Mouse (Mus musculus) kidney, embryonic 15.5 days (tissue): ENCODE data around the gene Lrrc58. TPM values are rescaled to one million over a fixed set of nuclear protein-coding genes. Genes with fewer than 3 reads are reported as not detected.

Source experiments
- ATAC-seq: fragments of 200-750 bp; cut with Nextera tagmentation; replicated peaks from 2 replicates; pipeline ENCODE4 v1.8.0; 2017; ENCODE audit warnings: moderate TSS enrichment; ENCODE audit not compliant: low FRiP score
- H3K27ac ChIP-seq: fragments of 300-500 bp; sonication (generic); 2 replicates; pipeline ENCODE4 v1.5.1; 2015; ENCODE audit warnings: mild to moderate bottlenecking, inconsistent platforms
- H3K27me3 ChIP-seq: fragments of 300-500 bp; sonication (generic); 2 replicates; pipeline ENCODE4 v1.6.1; 2015; ENCODE audit warnings: inconsistent platforms
- H3K36me3 ChIP-seq: fragments of 300-500 bp; sonication (generic); 2 replicates; pipeline ENCODE4 v1.6.1; 2015; ENCODE audit warnings: inconsistent platforms
- H3K4me1 ChIP-seq: fragments of 300-500 bp; sonication (generic); 2 replicates; pipeline ENCODE4 v1.6.1; 2015; ENCODE audit warnings: inconsistent platforms
- H3K4me2 ChIP-seq: fragments of 300-500 bp; sonication (generic); 2 replicates; pipeline ENCODE4 v1.6.1; 2015; ENCODE audit warnings: moderate library complexity, mild to moderate bottlenecking, inconsistent platforms
- H3K4me3 ChIP-seq: fragments of 300-500 bp; sonication (generic); replicated peaks from 2 replicates; pipeline ENCODE4 v1.5.1; 2015; ENCODE audit warnings: mild to moderate bottlenecking, inconsistent platforms
- H3K9ac ChIP-seq: fragments of 300-500 bp; sonication (generic); 2 replicates; pipeline ENCODE4 v1.6.1; 2015; ENCODE audit warnings: mild to moderate bottlenecking, inconsistent platforms
- H3K9me3 ChIP-seq: fragments of 300-500 bp; sonication (generic); replicated peaks from 2 replicates; pipeline ENCODE4 v1.6.1; 2016; ENCODE audit warnings: inconsistent platforms
- WGBS: fragments of 180-500 bp; shearing (Covaris S2); methylation state at CpG from one replicate; pipeline ENCODE4 v1.1.7; 2015; ENCODE audit warnings: mixed read lengths; 5-methylcytosine and 5-hydroxymethylcytosine counted together
- polyA plus RNA-seq: library from polyadenylated mRNA; unstranded; fragments of >200 nt; fragmentation: Nextera tagmentation; extraction: Ambion mirVana; gene quantifications from 2 replicates; pipeline ENCODE4 v1.2.1, GENCODE M21; 2015

Gene Lrrc58
- polyA plus RNA-seq, 1 experiment from 2014 or later: 65.6 TPM

- Histone ChIP-seq H3K27me3 (no peaks in the 10 kb centered on the region), H3K9me3 (no peaks in the 10 kb centered on the region), H3K9ac (no peak overlapping the region), H3K4me2 (peak overlapping the region; percentile 32; the same call in 1 of the 2 replicates), H3K36me3 (no peaks in the 10 kb centered on the region), H3K4me1 (peaks cover 27% of the 10 kb centered on the region), H3K4me3 (no peak overlapping the region), H3K27ac (peak overlapping the region; percentile 76)
- 18% methylated on average over 2 of the region's 2 CpGs for WGBS
- ATAC-seq: peak; percentile 80
Observed at GRCm38 (mm10) chr16:37899357-37899756, 31.2 kb downstream of the Lrrc58 start.

DNA sequence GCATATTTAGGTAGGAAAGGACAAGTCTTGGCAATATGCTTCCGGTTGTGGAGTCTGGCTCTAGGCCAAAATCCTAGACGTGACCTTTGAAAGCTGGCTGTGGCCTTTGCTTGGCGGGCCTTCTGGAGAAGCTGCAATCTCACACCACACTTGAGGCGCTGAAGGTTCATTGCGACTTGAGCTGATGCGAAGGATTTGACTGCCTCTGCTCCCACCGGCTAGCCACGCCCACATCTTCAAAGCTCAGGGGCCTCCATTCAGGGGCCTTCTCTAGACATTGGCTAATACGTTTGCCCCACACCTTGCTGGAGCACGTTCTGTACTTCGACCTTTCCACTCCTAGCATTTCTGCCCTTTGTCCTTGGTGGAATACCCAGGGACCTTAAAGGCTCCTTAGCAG, 33.1 kb downstream of the Lrrc58 start:
- H3K4me2 ChIP-seq: no peak overlapping the region
- peaks cover 27% of the 10 kb centered on the region for H3K4me1 ChIP-seq
- ATAC-seq: peak; percentile 22; the same call in 1 of the 2 replicates
- H3K27me3 ChIP-seq: no peaks in the 10 kb centered on the region
- 37% methylated on average over 11 of the region's 11 CpGs for WGBS
- no peak overlapping the region for H3K9ac ChIP-seq
- H3K36me3 ChIP-seq: no peaks in the 10 kb centered on the region
- H3K9me3 ChIP-seq: no peaks in the 10 kb centered on the region
- H3K4me3 ChIP-seq: no peak overlapping the region
- H3K27ac ChIP-seq: no peak overlapping the region

DNA sequence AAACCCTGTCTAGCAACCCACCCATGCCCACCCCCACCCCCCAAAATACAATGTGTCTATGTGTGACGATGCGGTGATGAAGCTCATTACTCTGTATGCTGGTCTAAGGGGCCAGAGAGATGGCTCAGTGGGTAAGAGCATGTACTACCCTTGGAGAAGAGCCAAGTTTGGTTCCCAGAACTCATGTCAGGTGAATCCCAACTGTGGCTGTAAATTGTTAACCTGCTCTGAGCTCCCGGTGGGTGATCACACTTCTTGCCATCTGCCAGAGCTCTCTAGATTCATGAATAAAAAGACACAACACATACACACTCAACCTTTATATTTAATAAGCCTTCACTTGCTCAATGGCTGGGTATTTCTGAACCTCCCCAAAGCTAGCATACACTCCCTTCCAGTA, 38.3 kb downstream of the Lrrc58 start:
- Histone ChIP-seq H3K27ac (no peak overlapping the region), H3K9ac (no peak overlapping the region), H3K4me3 (no peak overlapping the region), H3K4me1 (no peaks in the 10 kb centered on the region), H3K9me3 (no peaks in the 10 kb centered on the region), H3K4me2 (no peak overlapping the region), H3K27me3 (no peaks in the 10 kb centered on the region), H3K36me3 (no peaks in the 10 kb centered on the region)
- 88% methylated on average over 3 of the region's 3 CpGs for WGBS
- no peak for ATAC-seq

DNA sequence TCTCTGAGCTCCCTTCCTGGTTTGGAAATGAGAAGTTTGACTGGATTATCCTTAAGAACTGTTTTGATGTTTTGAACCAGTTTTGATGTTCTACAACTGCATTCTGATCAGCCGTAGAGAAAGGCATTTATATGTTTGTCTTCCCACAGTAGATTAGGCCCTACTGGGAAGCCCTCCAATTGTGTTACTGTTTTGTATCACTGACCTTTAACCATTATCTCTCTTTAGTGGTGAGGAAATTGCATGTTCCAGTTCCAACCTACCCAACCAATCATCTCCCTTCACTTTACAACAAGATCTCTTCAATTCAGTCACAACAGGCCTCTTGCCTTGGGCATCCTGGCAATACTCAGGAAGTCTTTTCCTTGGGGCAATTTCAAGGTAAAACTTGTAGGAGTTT, 42.9 kb downstream of the Lrrc58 start:
- H3K36me3 ChIP-seq: no peaks in the 10 kb centered on the region
- WGBS: 81% methylated on average over 1 of the region's 1 CpGs
- ATAC-seq: no peak

DNA sequence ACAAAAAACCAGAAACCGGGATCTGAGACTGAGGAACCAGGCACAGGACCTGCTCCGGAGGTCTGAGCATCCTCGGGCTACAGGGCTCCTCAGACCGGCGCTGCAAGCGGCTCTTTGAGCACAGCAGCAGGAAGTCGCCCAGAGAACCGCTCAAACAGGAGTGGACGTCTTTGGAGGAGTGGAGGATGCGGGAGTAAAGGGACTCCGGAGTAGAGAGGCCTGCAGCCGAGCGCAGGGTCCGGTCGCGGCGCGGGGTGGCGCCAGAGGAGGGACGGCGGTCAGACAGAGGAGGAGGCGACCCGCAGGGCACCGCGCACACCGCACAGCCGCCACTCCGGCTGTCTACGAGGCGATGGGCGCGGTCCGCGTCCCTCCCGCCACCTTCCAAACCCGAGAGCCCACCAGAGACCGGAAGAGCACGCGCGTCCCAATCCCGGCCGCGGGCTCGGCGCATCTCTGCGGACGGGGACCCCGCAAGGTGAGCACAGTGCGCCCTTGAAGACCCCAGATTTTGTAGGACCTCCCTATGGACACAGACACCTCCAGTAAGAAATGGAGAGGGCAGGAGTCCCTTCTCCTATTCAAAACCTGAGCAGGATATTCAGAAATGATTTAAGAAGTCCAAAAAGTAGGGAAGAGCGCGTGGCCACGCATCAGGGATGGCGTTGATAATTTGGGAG, 48.1 kb downstream of the Lrrc58 start, which contains the start of gene Gpr156:
Gene Gpr156, plus strand, starts transcription at position 359 of the 680 bp plus-strand sequence.
- H3K27me3 ChIP-seq: peaks cover 20% of the 10 kb centered on the region
- H3K9me3 ChIP-seq: no peaks in the 10 kb centered on the region
- WGBS: 3% methylated on average over 52 of the region's 53 CpGs
- H3K36me3 ChIP-seq: no peaks in the 10 kb centered on the region
- peaks cover 10% of the 10 kb centered on the region for H3K4me1 ChIP-seq
- peak within 1 kb of the TSS; percentile 52 for H3K9ac ChIP-seq
- ATAC-seq: peak; percentile 87
- peak within 1 kb of the TSS; percentile 57 for H3K4me3 ChIP-seq
- H3K4me2 ChIP-seq: peak within 1 kb of the TSS; percentile 96
- no peak within 1 kb of the TSS for H3K27ac ChIP-seq

More for the DNA sequence above, 42.9 kb downstream of the Lrrc58 start:
- Histone ChIP-seq H3K4me1 (peaks cover 2% of the 10 kb centered on the region), H3K27ac (no peak overlapping the region), H3K4me2 (no peak overlapping the region), H3K9me3 (no peaks in the 10 kb centered on the region), H3K9ac (no peak overlapping the region), H3K27me3 (peaks cover 8% of the 10 kb centered on the region; the same call in 1 of the 2 replicates), H3K4me3 (no peak overlapping the region)

- Histone ChIP-seq H3K27ac (no peak overlapping the region), H3K9me3 (no peaks in the 10 kb centered on the region), H3K4me1 (peaks cover 10% of the 10 kb centered on the region), H3K9ac (no peak overlapping the region; the same call in 1 of the 2 replicates), H3K4me3 (peak overlapping the region; percentile 57), H3K36me3 (no peaks in the 10 kb centered on the region), H3K4me2 (peak overlapping the region; percentile 96), H3K27me3 (peaks cover 20% of the 10 kb centered on the region)
- WGBS: 15% methylated on average over 7 of the region's 7 CpGs
- peak; percentile 49; the same call in 1 of the 2 replicates for ATAC-seq
Observed at GRCm38 (mm10) chr16:37916818-37917201, 48.6 kb downstream of the Lrrc58 start.

DNA sequence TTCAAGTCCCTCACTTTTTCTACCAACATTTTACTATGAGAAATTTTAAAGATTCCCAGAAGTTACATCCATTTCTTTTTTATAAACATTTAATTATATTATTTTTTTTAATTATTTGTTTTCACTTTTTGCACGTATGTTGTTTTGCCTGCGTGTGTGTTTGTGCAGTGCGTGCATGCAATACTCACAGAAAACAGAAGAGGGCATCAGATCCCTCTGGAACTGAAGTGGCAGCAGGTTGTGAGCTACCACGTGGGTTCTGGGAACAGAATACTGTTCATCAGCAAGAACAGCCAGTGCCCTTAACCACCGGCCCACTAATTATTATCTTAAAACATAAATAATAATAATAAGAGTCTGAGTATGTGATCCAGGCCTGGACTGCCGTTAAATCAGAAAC, 50.8 kb downstream of the Lrrc58 start:
- WGBS: 90% methylated on average over 6 of the region's 6 CpGs
- no peak overlapping the region for H3K27ac ChIP-seq
- no peak overlapping the region for H3K4me2 ChIP-seq
- H3K36me3 ChIP-seq: no peaks in the 10 kb centered on the region
- ATAC-seq: no peak
- no peak overlapping the region for H3K9ac ChIP-seq
- H3K4me1 ChIP-seq: peaks cover 10% of the 10 kb centered on the region
- peaks cover 20% of the 10 kb centered on the region for H3K27me3 ChIP-seq
- H3K9me3 ChIP-seq: no peaks in the 10 kb centered on the region
- H3K4me3 ChIP-seq: no peak overlapping the region

- Histone ChIP-seq H3K4me3 (no peak overlapping the region), H3K27me3 (peaks cover 12% of the 10 kb centered on the region), H3K36me3 (no peaks in the 10 kb centered on the region), H3K27ac (no peak overlapping the region), H3K4me2 (no peak overlapping the region), H3K4me1 (peaks cover 10% of the 10 kb centered on the region), H3K9ac (no peak overlapping the region), H3K9me3 (no peaks in the 10 kb centered on the region)
- 75% methylated on average over 8 of the region's 8 CpGs for WGBS
- no peak for ATAC-seq
Observed at GRCm38 (mm10) chr16:37920842-37921409, 52.7 kb downstream of the Lrrc58 start.

GRCm38 (mm10) chr16:37926087-37926486, 57.9 kb downstream of the Lrrc58 start:
- Histone ChIP-seq H3K36me3 (no peaks in the 10 kb centered on the region), H3K27me3 (no peaks in the 10 kb centered on the region), H3K4me1 (no peaks in the 10 kb centered on the region), H3K9me3 (no peaks in the 10 kb centered on the region), H3K4me2 (no peak overlapping the region), H3K27ac (no peak overlapping the region), H3K4me3 (no peak overlapping the region), H3K9ac (no peak overlapping the region)
- no peak for ATAC-seq
- WGBS: 60% methylated on average over 7 of the region's 7 CpGs

- Histone ChIP-seq H3K4me3 (no peak overlapping the region), H3K27ac (no peak overlapping the region), H3K4me1 (no peaks in the 10 kb centered on the region), H3K36me3 (no peaks in the 10 kb centered on the region), H3K4me2 (no peak overlapping the region), H3K9ac (no peak overlapping the region), H3K27me3 (no peaks in the 10 kb centered on the region), H3K9me3 (no peaks in the 10 kb centered on the region)
- 49% methylated on average over 4 of the region's 4 CpGs for WGBS
- ATAC-seq: no peak
Observed at GRCm38 (mm10) chr16:37927117-37927516, 58.9 kb downstream of the Lrrc58 start.

GRCm38 (mm10) chr16:37929006-37929405, 60.8 kb downstream of the Lrrc58 start:
- ATAC-seq: no peak
- Histone ChIP-seq H3K4me2 (no peak overlapping the region), H3K9ac (no peak overlapping the region), H3K4me3 (no peak overlapping the region), H3K4me1 (no peaks in the 10 kb centered on the region), H3K27me3 (no peaks in the 10 kb centered on the region), H3K9me3 (no peaks in the 10 kb centered on the region), H3K36me3 (no peaks in the 10 kb centered on the region), H3K27ac (no peak overlapping the region)
- WGBS: 55% methylated on average over 2 of the region's 2 CpGs

DNA sequence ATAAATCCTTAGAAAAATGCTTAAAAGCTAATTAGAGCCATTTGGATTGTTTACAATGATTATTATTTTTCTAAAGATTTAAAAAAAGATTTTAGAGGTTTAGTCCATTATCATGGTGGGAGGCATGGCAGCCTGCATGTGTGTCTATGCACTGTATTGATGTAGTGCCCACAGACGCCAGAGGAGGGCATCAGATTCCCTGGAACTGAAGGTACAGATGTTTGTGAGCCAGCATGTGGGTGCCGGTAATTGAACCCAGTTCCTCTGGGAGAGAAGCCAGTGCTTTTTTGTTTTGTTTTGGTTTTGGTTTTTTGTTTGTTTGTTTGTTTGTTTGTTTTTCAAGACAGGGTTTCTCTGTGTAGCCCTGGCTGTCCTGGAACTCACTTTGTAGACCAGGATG, 61.4 kb downstream of the Lrrc58 start:
- Histone ChIP-seq H3K36me3 (no peaks in the 10 kb centered on the region), H3K4me1 (no peaks in the 10 kb centered on the region), H3K27ac (no peak overlapping the region), H3K4me3 (no peak overlapping the region), H3K27me3 (no peaks in the 10 kb centered on the region), H3K4me2 (no peak overlapping the region), H3K9ac (no peak overlapping the region), H3K9me3 (no peaks in the 10 kb centered on the region)
- 87% methylated on average over 2 of the region's 2 CpGs for WGBS
- no peak for ATAC-seq
